In genomic region chr11:115091362-115091901, GRCm38 (mm10) we compare ENCODE assay signal across 8 mouse cellular contexts. TPM values are rescaled to one million over a fixed set of nuclear protein-coding genes. Genes with fewer than 3 reads are reported as not detected.
DNase-seq lines count a peak whose midpoint lies in the region; ATAC-seq and TF ChIP-seq lines count a peak whose summit lies in the region.

Gene Rab37, plus strand, starts transcription at chr11:115091431.

- H3K4me3 ChIP-seq in heart, embryonic 14.5 days (ENCODE audit: control insufficient read depth in 1 of 2, insufficient read depth in 1 of 2, low read depth in 1 of 2, low read length in 2 of 2) = no peak within 1 kb of the TSS
- no peak within 1 kb of the TSS for H3K4me3 ChIP-seq in MEL (ENCODE audit: control insufficient read depth in 1 of 2, insufficient read depth in 1 of 2, low read depth in 2 of 2, low read length in 2 of 2)
- H3K4me3 ChIP-seq in intestine, embryonic 14.5 days (ENCODE audit: low read depth, low read length) = no peak within 1 kb of the TSS; the same call in 1 of the 2 replicates
- H3K4me3 ChIP-seq in midbrain, embryonic 15.5 days = peak within 1 kb of the TSS; percentile 32
- H3K4me3 ChIP-seq in gastrocnemius, adult 2 months = no peak within 1 kb of the TSS

- H3K4me2 ChIP-seq in heart, embryonic 14.5 days (ENCODE audit: low read length) = peak within 1 kb of the TSS; percentile 16; the same call in 1 of the 2 replicates
- H3K4me2 ChIP-seq in intestine, embryonic 14.5 days (ENCODE audit: low read length) = peak within 1 kb of the TSS; percentile 32
- peak within 1 kb of the TSS; percentile 61 for H3K4me2 ChIP-seq in midbrain, embryonic 15.5 days

- no peaks in the 10 kb centered on the region for H3K36me3 ChIP-seq in heart, embryonic 14.5 days (ENCODE audit: control insufficient read depth, insufficient read depth, low read length)
- H3K36me3 ChIP-seq in MEL (ENCODE audit: control insufficient read depth in 1 of 2, insufficient read depth in 2 of 2, low read length in 2 of 2) = no peaks in the 10 kb centered on the region
- no peaks in the 10 kb centered on the region for H3K36me3 ChIP-seq in intestine, embryonic 14.5 days (ENCODE audit: control insufficient read depth, insufficient read depth, low read length)
- no peaks in the 10 kb centered on the region for H3K36me3 ChIP-seq in midbrain, embryonic 15.5 days (replicated peaks)

- DNase-seq in heart, postnatal 25 days (ENCODE audit: low spot score) = no peak
- no peak for DNase-seq in MEL (ENCODE audit: low read depth, low spot score)
- peak; percentile 71 for DNase-seq in embryo, embryonic 11 days
- DNase-seq in intestine, embryonic 14.5 days (ENCODE audit: low spot score) = peak; percentile 82
- DNase-seq in gastrocnemius, adult 2 months = no peak
- no peak for DNase-seq in spleen, postnatal 36 days (ENCODE audit: low spot score in 2 of 2)

- TF ChIP-seq POLR2A in MEL (IDR thresholded peaks at IDR 0.05; ENCODE audit: control insufficient read depth in 1 of 2, insufficient read depth in 1 of 2, low read depth in 1 of 2, low read length in 2 of 2, poor library complexity in 1 of 2) = no peak

- H3K27ac ChIP-seq in heart, embryonic 14.5 days (replicated peaks in 1 of 2; ENCODE audit: control insufficient read depth in 1 of 2, insufficient read depth in 1 of 2, low read depth in 2 of 2, low read length in 2 of 2) = no peak within 1 kb of the TSS
- H3K27ac ChIP-seq in MEL (ENCODE audit: control insufficient read depth, low read depth, low read length) = no peak within 1 kb of the TSS
- H3K27ac ChIP-seq in intestine, embryonic 14.5 days (ENCODE audit: low read depth) = no peak within 1 kb of the TSS
- H3K27ac ChIP-seq in midbrain, embryonic 15.5 days = no peak within 1 kb of the TSS
- no peak within 1 kb of the TSS for H3K27ac ChIP-seq in gastrocnemius, adult 2 months

- peaks cover 35% of the 10 kb centered on the region for H3K27me3 ChIP-seq in heart, embryonic 14.5 days (ENCODE audit: control insufficient read depth, insufficient read depth, low read length)
- H3K27me3 ChIP-seq in MEL (ENCODE audit: control insufficient read depth in 1 of 2, insufficient read depth in 2 of 2, low read length in 2 of 2) = no peaks in the 10 kb centered on the region
- H3K27me3 ChIP-seq in intestine, embryonic 14.5 days (replicated peaks; ENCODE audit: control insufficient read depth, insufficient read depth, low read length) = peaks cover 20% of the 10 kb centered on the region
- H3K27me3 ChIP-seq in midbrain, embryonic 15.5 days (replicated peaks) = peaks cover 25% of the 10 kb centered on the region

- TF ChIP-seq EP300 in MEL (IDR thresholded peaks at IDR 0.05; ENCODE audit: low read depth in 1 of 2, low read length in 2 of 2) = no peak

- 2% methylated on average over 36 of the region's 36 CpGs for WGBS in heart, embryonic 14.5 days
- WGBS in intestine, embryonic 14.5 days = 2% methylated on average over 36 of the region's 36 CpGs
- under 1% methylated on average over 36 of the region's 36 CpGs for WGBS in midbrain, embryonic 15.5 days

- ATAC-seq in heart, embryonic 14.5 days (ENCODE audit: insufficient number of reproducible peaks, insufficient read depth, low FRiP score, low read depth) = no peak
- no peak for ATAC-seq in intestine, embryonic 14.5 days (replicated peaks; ENCODE audit: low FRiP score, low TSS enrichment, low read depth)
- no peak for ATAC-seq in midbrain, embryonic 15.5 days (replicated peaks)

- H3K4me1 ChIP-seq in heart, embryonic 14.5 days (ENCODE audit: control insufficient read depth in 2 of 2, insufficient read depth in 2 of 2, low read length in 2 of 2) = no peaks in the 10 kb centered on the region; a peak in 1 of 4 replicates
- no peaks in the 10 kb centered on the region for H3K4me1 ChIP-seq in MEL (ENCODE audit: control insufficient read depth in 1 of 2, insufficient read depth in 2 of 2, low read length in 2 of 2)
- 0 out of 2 replicates have a peak, but pooled peaks cover 4% of the 10 kb centered on the region for H3K4me1 ChIP-seq in intestine, embryonic 14.5 days (replicated peaks; ENCODE audit: control insufficient read depth, insufficient read depth, low read length)
- peaks cover 11% of the 10 kb centered on the region for H3K4me1 ChIP-seq in midbrain, embryonic 15.5 days

- TF ChIP-seq RAD21 in MEL (IDR thresholded peaks at IDR 0.05; ENCODE audit: low read depth, low read length) = no peak

- peaks cover 5% of the 10 kb centered on the region for H3K9me3 ChIP-seq in heart, embryonic 14.5 days (ENCODE audit: control insufficient read depth, low read length)
- H3K9me3 ChIP-seq in MEL (replicated peaks; ENCODE audit: insufficient read depth, low read length) = no peaks in the 10 kb centered on the region
- 0 out of 2 replicates have a peak, but pooled peaks cover 3% of the 10 kb centered on the region for H3K9me3 ChIP-seq in intestine, embryonic 14.5 days (ENCODE audit: control insufficient read depth, low read length)
- H3K9me3 ChIP-seq in midbrain, embryonic 15.5 days = no peaks in the 10 kb centered on the region

- no peak for TF ChIP-seq CTCF in MEL (IDR thresholded peaks at IDR 0.05 in 2 of 3, conservative IDR thresholded peaks at IDR 0.05 in 1 of 3; ENCODE audit: control insufficient read depth in 1 of 3, insufficient read depth in 1 of 3, low read depth in 2 of 3, low read length in 3 of 3, poor library complexity in 1 of 3, severe bottlenecking in 1 of 3)
- no peak for TF ChIP-seq CTCF in gastrocnemius, adult 2 months (IDR thresholded peaks at IDR 0.05)

- no peaks in the 10 kb centered on the region for H3K79me2 ChIP-seq in MEL (ENCODE audit: control insufficient read depth, insufficient read depth, low read length, poor library complexity)

- H3K9ac ChIP-seq in heart, embryonic 14.5 days (ENCODE audit: low read length) = no peak within 1 kb of the TSS
- no peak within 1 kb of the TSS for H3K9ac ChIP-seq in MEL (ENCODE audit: control insufficient read depth, low read depth, low read length, poor library complexity, severe bottlenecking)
- no peak within 1 kb of the TSS for H3K9ac ChIP-seq in intestine, embryonic 14.5 days (ENCODE audit: low read length)
- H3K9ac ChIP-seq in midbrain, embryonic 15.5 days = peak within 1 kb of the TSS; percentile 27; the same call in 1 of the 2 replicates

- intact Hi-C loops in heart, postnatal 25 days (cut with DNase I) = no loop called here
- intact Hi-C loops in gastrocnemius, adult 2 months (cut with DNase I) = no loop called here

TF ChIP-seq in MEL, 35 proteins besides CTCF, POLR2A, EP300 and RAD21:
- TF ChIP-seq E2F4 (IDR thresholded peaks at IDR 0.05; ENCODE audit: borderline replicate concordance, low read depth, low read length) (no peak), MYC (IDR thresholded peaks at IDR 0.05; ENCODE audit: low read depth, low read length) (no peak), MAZ (IDR thresholded peaks at IDR 0.05; ENCODE audit: low read depth, low read length) (no peak), ZNF384 (IDR thresholded peaks at IDR 0.05; ENCODE audit: low read depth, low read length) (no peak), GABPA (IDR thresholded peaks at IDR 0.05; ENCODE audit: low read depth, low read length) (no peak), TAL1 (IDR thresholded peaks at IDR 0.05; ENCODE audit: low read length) (no peak), KAT2A (conservative IDR thresholded peaks at IDR 0.05; ENCODE audit: low read depth, low read length) (no peak), NRF1 (IDR thresholded peaks at IDR 0.05; ENCODE audit: insufficient read depth, low read depth, low read length, poor library complexity, severe bottlenecking) (no peak), JUND (IDR thresholded peaks at IDR 0.05; ENCODE audit: low read depth, low read length) (no peak), TCF12 (IDR thresholded peaks at IDR 0.05; ENCODE audit: low read depth, low read length) (no peak)

RNA-seq across cellular contexts. Expression of gene Rab37, which starts in this region (rescaled TPM):
- polyA plus RNA-seq in heart, embryonic 14.5 days (2014; fragmentation: Nextera tagmentation; extraction: Ambion mirVana) = 0.78 and 0.89 TPM in 2 replicates
- under 1 TPM; 0.67 to 0.75 TPM for total RNA-seq in heart, postnatal 25 days (2021)
- 17.2 and 20.6 TPM in 2 replicates for total RNA-seq in MEL (2012; rRNA removed)
- 10 to 100 TPM in 1 of 2 experiments, not detected in 1; 14.6 TPM for polyA plus RNA-seq in MEL (2012; ENCODE audit: insufficient read depth in 1 of 2, insufficient read length in 2 of 2, low read depth in 1 of 2, low replicate concordance in 2 of 2, missing spikeins in 1 of 2)
- 3.3 and 5.0 TPM in 2 replicates for polyA plus RNA-seq in intestine, embryonic 14.5 days (2014; fragmentation: Nextera tagmentation; extraction: Ambion mirVana)
- 0.49 and 1.1 TPM in 2 replicates for polyA plus RNA-seq in midbrain, embryonic 15.5 days (2015; fragmentation: Nextera tagmentation; extraction: Ambion mirVana)
- under 1 TPM; 0.17 to 0.36 TPM for total RNA-seq in gastrocnemius, adult 2 months (2021)

Comparison
In these comparisons a context has a peak if more than half of its experiments do, and no peak if none do; other contexts are left out.
1. RNA of gene Rab37 (total RNA-seq): 17.2 to 20.6 TPM in MEL; 0.67 to 0.75 TPM in heart, postnatal 25 days and 0.17 to 0.36 TPM in gastrocnemius, adult 2 months; every median in the first group is over 10 times any median in the second.
2. DNase-seq: peak in embryo, embryonic 11 days (single experiment) and intestine, embryonic 14.5 days (single experiment); none in heart, postnatal 25 days (single experiment), MEL (single experiment), gastrocnemius, adult 2 months (single experiment) and spleen, postnatal 36 days (0 of 2).
3. Peak in every context shown above with its lines, with median percentiles within 50 percentile points of each other: H3K4me2 ChIP-seq.